Mouse (Mus musculus) cerebellum, adult 9-10 months (tissue): ENCODE measurements around the gene Tmem100.

ENCODE experiments used
- DNase-seq: peaks from one replicate; pipeline ENCODE4 v3.0.0; 2022

Gene Tmem100

DNA sequence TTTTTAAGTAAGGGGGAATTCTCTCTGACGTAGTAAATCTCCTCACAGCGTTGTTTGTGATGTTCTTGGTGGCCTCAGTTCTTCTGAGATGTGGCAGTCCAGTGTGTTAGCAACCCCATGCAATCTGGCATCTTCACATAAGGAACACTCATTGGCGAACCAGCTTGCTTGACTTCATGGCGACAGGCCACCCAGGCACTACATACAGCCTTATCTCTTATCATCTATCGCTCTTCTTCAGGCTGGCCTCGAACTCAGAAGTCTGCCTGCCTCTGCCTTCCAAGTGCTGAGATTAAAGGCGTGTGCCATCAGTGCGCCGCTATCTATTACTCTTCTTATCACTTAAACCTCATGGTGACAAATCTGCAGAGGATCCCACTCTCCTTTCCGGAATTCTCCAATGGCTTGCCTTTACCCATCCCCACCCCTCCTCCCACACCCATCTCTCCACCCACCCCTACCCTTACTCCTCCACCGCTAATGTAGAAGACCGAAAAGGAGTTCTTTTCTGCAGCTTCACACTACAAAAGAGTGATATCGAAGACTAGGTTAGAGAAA, at the start of gene Tmem100:
Gene Tmem100, plus strand, starts transcription at position 508 of the 558 bp plus-strand sequence.
- DNase-seq: no peak

GRCm38 (mm10) chr11:89982918-89983317, 47.2 kb upstream of the Tmem100 start:
- no peak for DNase-seq

DNA sequence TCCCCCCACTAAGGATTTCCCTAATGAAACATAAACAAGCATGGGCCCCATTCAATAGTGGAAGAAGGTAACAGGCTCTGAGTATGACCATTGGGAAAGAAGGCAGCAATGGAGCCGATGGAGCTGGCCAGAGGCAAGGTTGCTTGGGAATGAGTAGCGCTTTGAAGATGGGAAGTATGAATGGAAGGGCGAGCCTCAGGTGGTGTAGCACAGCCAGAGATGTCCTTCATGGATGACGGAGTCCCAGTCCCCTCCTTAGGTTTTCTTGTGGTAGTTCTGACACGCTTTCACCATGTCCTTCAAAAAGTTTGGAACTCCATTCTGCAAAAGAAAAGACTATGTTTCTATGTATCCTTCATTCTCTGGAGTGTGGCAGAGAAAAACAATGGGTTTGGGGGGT, 45.7 kb upstream of the Tmem100 start:
- DNase-seq: no peak

GRCm38 (mm10) chr11:89985200-89986187, 44.7 kb upstream of the Tmem100 start:
- no peak for DNase-seq

- DNase-seq: no peak
These were observed 43.6 kb upstream of the Tmem100 start for GRCm38 (mm10) chr11:89986516-89986915.

DNA sequence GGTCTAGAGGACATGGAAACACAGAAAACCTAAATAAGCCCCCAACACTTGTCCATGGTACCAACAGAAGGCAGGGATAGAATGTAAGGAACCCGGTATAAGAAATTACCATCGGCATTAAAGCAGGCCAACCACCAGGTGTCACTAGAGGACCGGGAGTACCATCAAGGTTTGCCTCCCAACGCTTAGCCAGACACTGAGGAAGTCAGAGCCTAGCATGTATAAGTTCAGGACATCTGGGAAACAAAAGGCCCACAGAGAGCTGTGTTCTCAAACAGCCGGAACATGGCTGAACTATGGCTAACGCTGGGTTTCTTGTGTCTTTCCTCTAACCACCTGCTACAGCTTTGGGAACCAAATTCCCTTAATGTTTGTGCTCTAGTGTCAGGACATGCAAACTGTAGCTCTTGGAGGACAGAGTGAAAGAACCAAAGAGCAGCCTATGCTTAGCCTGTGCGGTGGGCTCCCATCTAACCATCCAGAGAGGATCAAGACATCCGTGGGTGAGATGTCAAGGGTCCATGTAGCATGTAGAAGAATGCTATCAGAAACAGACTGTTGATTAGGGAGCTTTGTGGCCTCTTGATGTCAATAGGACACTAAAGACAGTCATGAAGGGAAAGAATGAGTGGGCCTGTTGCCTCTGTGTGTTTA, 41.1 kb upstream of the Tmem100 start:
- peak; percentile 59 for DNase-seq

DNA sequence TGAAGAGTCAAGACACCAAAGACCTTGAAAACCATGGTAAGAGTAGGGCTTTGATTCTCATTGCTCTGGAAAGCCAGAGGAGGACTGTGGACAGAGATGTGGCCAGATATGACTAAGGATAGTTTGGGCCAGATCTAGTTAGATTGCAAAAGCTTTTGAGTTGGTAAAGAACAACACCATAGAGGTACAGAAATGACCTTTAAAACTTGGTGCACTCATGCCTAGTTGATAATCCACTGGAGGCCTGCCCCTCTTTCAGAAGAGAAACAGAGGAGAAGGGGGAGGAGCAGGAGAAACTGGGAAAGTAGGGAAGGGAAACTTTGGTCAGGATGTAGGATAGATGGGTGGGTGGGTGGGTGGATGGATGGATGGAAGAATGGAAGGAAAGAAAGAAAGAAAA, 38.5 kb upstream of the Tmem100 start:
- DNase-seq: no peak

DNA sequence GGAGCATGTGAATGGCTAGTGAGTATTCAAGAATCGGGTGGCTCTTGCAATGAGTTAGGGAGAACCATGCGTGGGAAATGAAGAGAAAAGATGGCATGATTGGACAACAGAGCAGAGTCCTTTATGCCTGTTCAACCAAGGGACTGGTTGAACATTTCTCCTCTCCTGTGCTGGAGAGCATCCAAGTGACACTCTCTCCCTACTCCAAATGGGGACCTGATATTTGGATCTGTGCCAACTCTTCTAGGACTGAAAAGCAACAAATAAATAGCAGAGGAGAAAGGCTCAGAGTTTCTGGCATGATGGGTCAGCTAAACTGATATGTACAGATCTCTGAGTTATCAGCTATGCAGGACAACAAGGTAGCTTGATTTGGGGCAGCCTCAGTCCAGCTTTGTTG, 35.4 kb upstream of the Tmem100 start:
- DNase-seq: no peak

- no peak for DNase-seq
These were observed 34.6 kb upstream of the Tmem100 start for GRCm38 (mm10) chr11:89995596-89995995.

DNA sequence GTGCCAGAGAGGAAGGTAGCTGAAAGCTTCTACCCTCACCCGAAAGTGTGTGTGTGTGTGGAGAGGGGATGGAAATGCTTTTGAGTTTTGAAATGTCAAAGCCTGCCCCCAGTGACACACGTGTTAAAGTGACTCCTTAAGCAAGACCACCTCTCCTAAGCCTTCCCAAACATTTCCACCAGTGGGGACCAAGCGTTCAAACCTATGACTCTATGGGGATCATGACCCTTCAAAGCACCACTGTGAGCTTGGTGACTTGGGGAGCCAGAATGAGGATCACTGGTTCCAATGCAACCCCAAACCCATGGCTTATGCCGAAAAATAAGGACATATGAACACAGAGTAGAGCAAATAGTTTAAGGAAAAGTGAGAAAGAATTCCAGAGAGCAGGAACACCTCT, 33.7 kb upstream of the Tmem100 start:
- DNase-seq: no peak

DNA sequence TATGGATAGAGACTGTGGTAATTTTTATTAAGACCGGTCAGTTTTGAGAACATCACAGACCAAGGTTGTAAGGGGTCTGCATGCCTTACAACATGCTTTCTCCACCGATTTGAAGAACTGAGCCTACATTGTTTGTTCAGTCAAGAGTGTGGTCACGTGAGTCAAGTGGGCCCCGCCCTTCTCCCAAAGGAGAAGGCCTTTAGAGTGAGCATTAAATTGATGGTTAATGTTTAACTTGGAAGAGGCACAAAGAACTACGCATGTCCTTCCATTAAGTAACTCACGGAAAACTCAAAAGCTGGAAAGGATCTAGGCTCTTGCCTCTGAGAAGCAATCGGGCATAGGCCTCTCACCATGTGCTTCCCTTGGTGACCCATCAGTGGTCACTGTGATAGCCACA, 33.3 kb upstream of the Tmem100 start:
- DNase-seq: no peak

GRCm38 (mm10) chr11:89998996-89999770, 31.0 kb upstream of the Tmem100 start:
- no peak for DNase-seq

DNA sequence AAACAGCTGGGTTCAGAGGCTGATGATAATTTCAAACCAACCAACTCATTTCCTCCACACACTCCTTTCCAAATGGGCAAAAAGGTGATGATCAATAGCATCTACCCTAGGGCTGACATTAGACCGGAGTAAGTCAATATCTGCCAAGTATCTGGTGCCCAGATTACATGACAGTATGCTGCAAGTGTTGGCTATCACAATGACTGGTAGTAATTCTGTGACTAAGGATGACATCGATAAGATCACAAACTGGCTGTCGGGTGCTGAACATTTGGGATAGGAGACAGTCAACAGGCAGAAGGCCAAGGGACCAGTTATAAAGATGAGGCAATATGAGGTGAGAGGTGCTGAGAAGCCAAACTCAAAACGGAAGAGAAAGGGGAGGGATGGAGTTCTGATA, 29.5 kb upstream of the Tmem100 start:
- DNase-seq: no peak

GRCm38 (mm10) chr11:90001396-90002230, 28.5 kb upstream of the Tmem100 start:
- DNase-seq: no peak

- DNase-seq: peak; percentile 85
These were observed 27.7 kb upstream of the Tmem100 start, which contains the start of gene Pctp for GRCm38 (mm10) chr11:90002231-90002986. TSS of gene Pctp (minus strand) at chr11:90002894.

GRCm38 (mm10) chr11:90002987-90003348, 27.2 kb upstream of the Tmem100 start:
- DNase-seq: no peak

GRCm38 (mm10) chr11:90003386-90003785, 26.8 kb upstream of the Tmem100 start:
- no peak for DNase-seq

- no peak for DNase-seq
These were observed 24.0 kb upstream of the Tmem100 start for GRCm38 (mm10) chr11:90006111-90006510.

- DNase-seq: no peak
These were observed 22.2 kb upstream of the Tmem100 start for GRCm38 (mm10) chr11:90007791-90008531.

DNA sequence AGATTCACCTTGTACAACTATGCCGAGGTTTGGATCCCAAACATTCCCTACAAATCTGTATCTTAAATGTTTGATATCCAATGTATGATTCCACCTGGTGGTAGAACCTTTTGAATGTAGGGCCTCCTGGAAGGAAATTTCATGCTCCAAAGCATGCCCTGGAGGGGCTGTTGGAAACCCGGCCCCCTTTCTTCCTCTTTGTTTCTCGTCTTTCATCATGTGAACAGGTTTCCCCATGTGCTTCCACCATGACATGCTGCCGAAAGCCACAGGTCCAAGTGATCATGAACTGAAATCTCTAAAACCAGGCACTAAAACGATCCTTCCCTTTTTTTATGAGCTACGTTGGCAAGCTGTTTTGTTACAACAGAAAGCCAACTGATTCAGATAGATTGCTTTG, 16.5 kb upstream of the Tmem100 start:
- no peak for DNase-seq
